Mouse (Mus musculus) lung, postnatal 0 days (tissue): ENCODE results near the gene Tmem25.

Experiments
- CTCF ChIP-seq: IDR thresholded peaks from 2 replicates; pipeline ENCODE4 v1.5.1; 2016; ENCODE audit warnings: antibody characterized with exemption, mild to moderate bottlenecking
- EP300 ChIP-seq: IDR thresholded peaks from 2 replicates; pipeline ENCODE4 v1.6.1; 2016; ENCODE audit warnings: antibody characterized with exemption, mild to moderate bottlenecking, control low read depth

DNA sequence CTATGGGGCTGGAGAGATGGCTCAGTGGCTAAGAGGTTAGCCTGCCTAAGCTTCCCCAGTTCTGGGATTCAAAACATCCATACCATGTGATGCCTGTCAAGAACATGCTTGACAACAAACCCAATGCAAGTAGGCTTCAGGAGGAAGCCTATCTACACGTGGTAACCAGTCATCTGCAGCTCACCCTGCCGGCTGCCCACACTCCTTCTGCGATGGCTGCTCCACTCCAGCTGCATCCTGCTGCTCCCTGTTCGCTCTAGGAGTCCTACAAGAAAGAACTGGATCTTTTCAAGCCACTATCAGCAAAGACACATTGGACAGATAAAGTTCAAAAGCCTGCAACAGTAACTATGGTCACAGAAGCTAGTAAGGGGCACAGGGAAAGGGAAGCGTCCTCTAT lies 18.4 kb upstream of the Tmem25 start:
- TF ChIP-seq CTCF (no peak), EP300 (no peak)
